Mouse (Mus musculus): ENCODE data around the gene Mab21l2. TPM values are rescaled to one million over a fixed set of nuclear protein-coding genes. Genes with fewer than 3 reads are reported as not detected.

Gene Mab21l2
- polyA plus RNA-seq, 1 experiment from 2014 or later, result 0.08 TPM

- Histone ChIP-seq H3K27ac (no peak overlapping the region), H3K27me3 (ENCODE audit: insufficient read depth, low read length) (no peaks in the 10 kb centered on the region; the same call in 1 of the 2 replicates), H3K4me2 (ENCODE audit: low read length) (no peak overlapping the region), H3K4me1 (replicated peaks; ENCODE audit: insufficient read depth, low read length) (peaks cover 9% of the 10 kb centered on the region; the same call in 1 of the 2 replicates), H3K4me3 (replicated peaks; ENCODE audit: low read depth, low read length) (no peak overlapping the region), H3K36me3 (ENCODE audit: insufficient read depth, low read length) (no peaks in the 10 kb centered on the region), H3K9me3 (replicated peaks; ENCODE audit: low read length) (no peaks in the 10 kb centered on the region), H3K9ac (ENCODE audit: low read depth, low read length) (no peak overlapping the region)
- DNase-seq (ENCODE audit: low spot score) (no peak), ATAC-seq (replicated peaks; ENCODE audit: low FRiP score, low read depth) (no peak)
- 80% methylated on average over 4 of the region's 4 CpGs for WGBS
- no peak for TF ChIP-seq CTCF (IDR thresholded peaks at IDR 0.05; ENCODE audit: low read depth)
Measured at GRCm38 (mm10) chr3:86541074-86541614, 7.3 kb downstream of the Mab21l2 start.

- TF ChIP-seq CTCF (IDR thresholded peaks at IDR 0.05; ENCODE audit: low read depth), result no peak
- no peak for ATAC-seq (replicated peaks; ENCODE audit: low FRiP score, low read depth)
- Histone ChIP-seq H3K4me3 (replicated peaks; ENCODE audit: low read depth, low read length) (no peak overlapping the region), H3K27ac (no peak overlapping the region), H3K9ac (ENCODE audit: low read depth, low read length) (no peak overlapping the region), H3K4me2 (ENCODE audit: low read length) (no peak overlapping the region), H3K4me1 (replicated peaks; ENCODE audit: insufficient read depth, low read length) (peaks cover 9% of the 10 kb centered on the region; the same call in 1 of the 2 replicates), H3K27me3 (ENCODE audit: insufficient read depth, low read length) (no peaks in the 10 kb centered on the region; the same call in 1 of the 2 replicates), H3K36me3 (ENCODE audit: insufficient read depth, low read length) (no peaks in the 10 kb centered on the region), H3K9me3 (replicated peaks; ENCODE audit: low read length) (no peaks in the 10 kb centered on the region)
- WGBS, result 20% methylated on average over 11 of the region's 11 CpGs
- DNase-seq (ENCODE audit: low spot score), result peak; percentile 14
Measured at GRCm38 (mm10) chr3:86539555-86540168, 8.8 kb downstream of the Mab21l2 start.

- TF ChIP-seq CTCF (IDR thresholded peaks at IDR 0.05; ENCODE audit: low read depth), result no peak
- Histone ChIP-seq H3K36me3 (ENCODE audit: insufficient read depth, low read length) (no peaks in the 10 kb centered on the region), H3K27ac (no peak overlapping the region), H3K27me3 (ENCODE audit: insufficient read depth, low read length) (no peaks in the 10 kb centered on the region; the same call in 1 of the 2 replicates), H3K9me3 (replicated peaks; ENCODE audit: low read length) (no peaks in the 10 kb centered on the region), H3K4me3 (replicated peaks; ENCODE audit: low read depth, low read length) (no peak overlapping the region), H3K9ac (ENCODE audit: low read depth, low read length) (no peak overlapping the region), H3K4me1 (replicated peaks; ENCODE audit: insufficient read depth, low read length) (peaks cover 9% of the 10 kb centered on the region; the same call in 1 of the 2 replicates), H3K4me2 (ENCODE audit: low read length) (no peak overlapping the region)
- peak; percentile 25 for DNase-seq (ENCODE audit: low spot score)
- no peak for ATAC-seq (replicated peaks; ENCODE audit: low FRiP score, low read depth)
- 23% methylated on average over 13 of the region's 13 CpGs for WGBS
Measured at GRCm38 (mm10) chr3:86538645-86539554, 9.5 kb downstream of the Mab21l2 start.

- no peak for DNase-seq (ENCODE audit: low spot score)
- H3K9ac ChIP-seq (ENCODE audit: low read depth, low read length), result no peak overlapping the region
- no peaks in the 10 kb centered on the region; the same call in 1 of the 2 replicates for H3K27me3 ChIP-seq (ENCODE audit: insufficient read depth, low read length)
- 88% methylated on average over 1 of the region's 1 CpGs for WGBS
- ATAC-seq (replicated peaks; ENCODE audit: low FRiP score, low read depth), result no peak
- peaks cover 9% of the 10 kb centered on the region; the same call in 1 of the 2 replicates for H3K4me1 ChIP-seq (replicated peaks; ENCODE audit: insufficient read depth, low read length)
- H3K4me3 ChIP-seq (replicated peaks; ENCODE audit: low read depth, low read length), result no peak overlapping the region
- H3K9me3 ChIP-seq (replicated peaks; ENCODE audit: low read length), result no peaks in the 10 kb centered on the region
- no peak overlapping the region for H3K4me2 ChIP-seq (ENCODE audit: low read length)
- H3K27ac ChIP-seq, result no peak overlapping the region
- H3K36me3 ChIP-seq (ENCODE audit: insufficient read depth, low read length), result no peaks in the 10 kb centered on the region
- TF ChIP-seq CTCF (IDR thresholded peaks at IDR 0.05; ENCODE audit: low read depth), result no peak
Measured at GRCm38 (mm10) chr3:86536751-86537150, 11.7 kb downstream of the Mab21l2 start.

- no peak for DNase-seq (ENCODE audit: low spot score)
- no peak overlapping the region for H3K9ac ChIP-seq (ENCODE audit: low read depth, low read length)
- H3K27ac ChIP-seq, result no peak overlapping the region
- no peaks in the 10 kb centered on the region for H3K36me3 ChIP-seq (ENCODE audit: insufficient read depth, low read length)
- TF ChIP-seq CTCF (IDR thresholded peaks at IDR 0.05; ENCODE audit: low read depth), result no peak
- no peak overlapping the region for H3K4me3 ChIP-seq (replicated peaks; ENCODE audit: low read depth, low read length)
- H3K4me1 ChIP-seq (replicated peaks; ENCODE audit: insufficient read depth, low read length), result no peaks in the 10 kb centered on the region
- no peaks in the 10 kb centered on the region for H3K9me3 ChIP-seq (replicated peaks; ENCODE audit: low read length)
- no peak overlapping the region for H3K4me2 ChIP-seq (ENCODE audit: low read length)
- ATAC-seq (replicated peaks; ENCODE audit: low FRiP score, low read depth), result no peak
- 74% methylated on average over 16 of the region's 16 CpGs for WGBS
- no peaks in the 10 kb centered on the region for H3K27me3 ChIP-seq (ENCODE audit: insufficient read depth, low read length)
Measured at GRCm38 (mm10) chr3:86531531-86532269, 16.7 kb downstream of the Mab21l2 start.

All from kidney, postnatal 0 days (tissue).